Mouse (Mus musculus): ENCODE data around the gene Cdkn1b. TPM values are rescaled to one million over a fixed set of nuclear protein-coding genes. Genes with fewer than 3 reads are reported as not detected.

Gene Cdkn1b
- polyA plus RNA-seq, 1 experiment from 2014 or later: 28.0 TPM

DNA sequence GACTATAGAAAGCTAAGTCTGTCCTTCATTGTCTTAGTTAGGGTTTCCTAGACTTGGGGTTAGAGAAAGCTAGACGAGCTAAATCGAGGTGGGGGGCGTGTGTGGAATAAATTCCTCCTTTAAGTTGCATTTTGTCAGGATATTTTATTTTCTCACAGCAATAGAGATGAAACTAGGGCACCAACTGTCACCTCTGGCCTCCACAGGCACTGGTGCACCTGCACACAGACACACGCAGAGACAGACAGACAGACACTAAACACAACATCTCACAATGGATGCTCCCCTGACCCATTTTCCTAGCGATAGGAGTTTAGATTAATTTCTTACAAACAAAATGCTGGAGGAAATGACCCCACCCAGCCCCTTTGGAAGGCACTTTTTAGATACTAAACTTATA, 46.5 kb downstream of the Cdkn1b start:
- 89% methylated on average over 5 of the region's 5 CpGs for WGBS
- no peak overlapping the region for H3K27ac ChIP-seq (ENCODE audit: low read depth, low read length)
- H3K4me2 ChIP-seq: no peak overlapping the region
- H3K4me1 ChIP-seq (ENCODE audit: control insufficient read depth, insufficient read depth, low read length): peaks cover 6% of the 10 kb centered on the region; the same call in 1 of the 2 replicates
- H3K9me3 ChIP-seq (ENCODE audit: control insufficient read depth, low read length): no peaks in the 10 kb centered on the region
- no peak overlapping the region for H3K9ac ChIP-seq (ENCODE audit: low read length)
- H3K4me3 ChIP-seq (ENCODE audit: low read depth, low read length): no peak overlapping the region
- DNase-seq (ENCODE audit: low spot score, missing footprints) (no peak), ATAC-seq (ENCODE audit: low FRiP score) (no peak)
- no peaks in the 10 kb centered on the region for H3K36me3 ChIP-seq (ENCODE audit: control insufficient read depth, insufficient read depth, low read length)
- H3K27me3 ChIP-seq (ENCODE audit: control insufficient read depth, insufficient read depth, low read length): no peaks in the 10 kb centered on the region

DNA sequence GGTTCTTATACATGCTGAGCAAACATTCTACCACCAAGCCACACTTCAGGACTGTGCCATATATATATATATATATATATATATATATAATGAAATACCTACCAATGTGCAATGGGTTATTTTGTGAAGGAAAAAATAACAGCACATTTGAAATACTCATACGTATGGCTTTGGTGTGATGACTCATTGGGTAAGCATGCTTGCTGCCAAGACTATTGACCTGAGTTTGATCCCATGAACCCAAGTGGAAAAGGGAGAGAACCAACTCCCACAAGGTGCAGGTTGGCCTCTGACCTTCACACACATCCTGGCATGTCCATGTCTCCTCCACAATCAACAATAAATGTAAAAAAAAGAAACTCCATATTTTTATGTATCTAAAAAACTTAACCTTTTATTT, 48.1 kb downstream of the Cdkn1b start:
- Histone ChIP-seq H3K9ac (ENCODE audit: low read length) (no peak overlapping the region), H3K9me3 (ENCODE audit: control insufficient read depth, low read length) (no peaks in the 10 kb centered on the region), H3K36me3 (ENCODE audit: control insufficient read depth, insufficient read depth, low read length) (no peaks in the 10 kb centered on the region), H3K27me3 (ENCODE audit: control insufficient read depth, insufficient read depth, low read length) (no peaks in the 10 kb centered on the region), H3K27ac (ENCODE audit: low read depth, low read length) (no peak overlapping the region), H3K4me3 (ENCODE audit: low read depth, low read length) (no peak overlapping the region), H3K4me2 (no peak overlapping the region), H3K4me1 (ENCODE audit: control insufficient read depth, insufficient read depth, low read length) (no peaks in the 10 kb centered on the region)
- DNase-seq (ENCODE audit: low spot score, missing footprints) (no peak), ATAC-seq (ENCODE audit: low FRiP score) (no peak)
- 83% methylated on average over 1 of the region's 1 CpGs for WGBS

DNA sequence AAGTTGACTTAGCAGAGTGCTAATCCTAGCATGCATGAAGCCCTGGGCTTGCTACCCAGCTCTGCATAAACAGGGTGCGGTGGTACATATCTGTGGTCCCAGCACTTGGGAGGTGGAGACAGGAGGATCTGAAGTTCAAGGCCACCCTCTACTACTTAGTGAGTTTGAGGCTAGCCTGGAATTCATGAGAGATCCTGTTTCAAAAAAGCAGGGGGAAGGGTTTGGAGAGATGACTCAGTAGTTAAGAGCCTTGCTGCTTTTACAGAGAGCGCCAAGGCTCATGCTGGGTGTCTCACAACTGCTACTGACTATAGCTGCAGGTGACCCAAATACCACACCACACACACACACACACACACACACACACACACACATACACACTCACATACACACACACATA, 49.3 kb downstream of the Cdkn1b start:
- Histone ChIP-seq H3K4me2 (no peak overlapping the region), H3K27ac (ENCODE audit: low read depth, low read length) (no peak overlapping the region), H3K9me3 (ENCODE audit: control insufficient read depth, low read length) (no peaks in the 10 kb centered on the region), H3K9ac (ENCODE audit: low read length) (no peak overlapping the region), H3K4me1 (ENCODE audit: control insufficient read depth, insufficient read depth, low read length) (no peaks in the 10 kb centered on the region), H3K4me3 (ENCODE audit: low read depth, low read length) (no peak overlapping the region), H3K36me3 (ENCODE audit: control insufficient read depth, insufficient read depth, low read length) (no peaks in the 10 kb centered on the region), H3K27me3 (ENCODE audit: control insufficient read depth, insufficient read depth, low read length) (no peaks in the 10 kb centered on the region)
- ATAC-seq (ENCODE audit: low FRiP score): no peak
- no peak for DNase-seq (ENCODE audit: low spot score, missing footprints)
- 94% methylated on average over 2 of the region's 2 CpGs for WGBS

DNA sequence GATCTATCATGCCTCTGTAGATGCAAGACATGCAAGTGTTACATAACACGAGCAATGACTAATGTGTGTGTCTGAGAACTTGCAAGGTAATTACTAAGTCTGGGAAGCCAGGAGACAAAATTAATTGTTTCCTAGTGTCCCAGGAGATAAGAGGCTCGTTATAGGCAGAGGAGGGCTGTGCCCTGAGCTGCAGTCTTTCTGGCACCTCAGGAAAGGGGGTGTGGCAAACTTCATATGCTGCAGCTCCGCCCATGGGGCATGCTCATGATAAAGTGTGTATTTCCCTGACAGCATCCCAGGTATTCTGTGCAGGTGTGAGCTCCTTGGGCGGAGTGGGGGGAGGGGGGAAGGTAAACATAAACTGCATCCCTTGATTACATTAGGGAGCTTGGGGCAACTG, 51.9 kb downstream of the Cdkn1b start:
- Histone ChIP-seq H3K27ac (ENCODE audit: low read depth, low read length) (no peak overlapping the region), H3K9me3 (ENCODE audit: control insufficient read depth, low read length) (no peaks in the 10 kb centered on the region), H3K36me3 (ENCODE audit: control insufficient read depth, insufficient read depth, low read length) (no peaks in the 10 kb centered on the region), H3K9ac (ENCODE audit: low read length) (no peak overlapping the region), H3K4me3 (ENCODE audit: low read depth, low read length) (no peak overlapping the region), H3K4me2 (no peak overlapping the region), H3K4me1 (ENCODE audit: control insufficient read depth, insufficient read depth, low read length) (no peaks in the 10 kb centered on the region), H3K27me3 (ENCODE audit: control insufficient read depth, insufficient read depth, low read length) (no peaks in the 10 kb centered on the region)
- ATAC-seq (ENCODE audit: low FRiP score) (no peak), DNase-seq (ENCODE audit: low spot score, missing footprints) (no peak)
- 75% methylated on average over 4 of the region's 4 CpGs for WGBS

Other genes with a start within 250 kb of the Cdkn1b start
- gene Dusp16, start 127.8 kb upstream of the Cdkn1b start, polyA plus RNA-seq (2014; fragmentation: Nextera tagmentation; extraction: Ambion mirVana): 18.0 and 18.5 TPM in 2 replicates
- gene Crebl2, start 90.2 kb upstream of the Cdkn1b start, polyA plus RNA-seq (2014; fragmentation: Nextera tagmentation; extraction: Ambion mirVana): 0.92 and 1.2 TPM in 2 replicates
- 35.3 and 36.9 TPM in 2 replicates for gene Gpr19, start 21.8 kb upstream of the Cdkn1b start, polyA plus RNA-seq (2014; fragmentation: Nextera tagmentation; extraction: Ambion mirVana)
- gene Apold1, start 61.3 kb downstream of the Cdkn1b start, polyA plus RNA-seq (2014; fragmentation: Nextera tagmentation; extraction: Ambion mirVana): 2.8 and 3.2 TPM in 2 replicates
- gene Ddx47, start 91.2 kb downstream of the Cdkn1b start, polyA plus RNA-seq (2014; fragmentation: Nextera tagmentation; extraction: Ambion mirVana): 103 TPM in 2 replicates
- 2.8 and 3.0 TPM in 2 replicates for gene Gprc5a, start 145.2 kb downstream of the Cdkn1b start, polyA plus RNA-seq (2014; fragmentation: Nextera tagmentation; extraction: Ambion mirVana)
- not detected in 2 replicates for gene Gprc5d, start 197.9 kb downstream of the Cdkn1b start, polyA plus RNA-seq (2014; fragmentation: Nextera tagmentation; extraction: Ambion mirVana)